26 mouse cellular contexts compared by ENCODE assay signal in genomic region chr6:140708059-140708458, GRCm38 (mm10). TPM values are rescaled to one million over a fixed set of nuclear protein-coding genes. Genes with fewer than 3 reads are reported as not detected.
DNase-seq lines count a peak whose midpoint lies in the region; ATAC-seq and TF ChIP-seq lines count a peak whose summit lies in the region.
"Had no signal": no experiment of that assay in that cellular context is flagged by ENCODE, and none has a peak within 500 bp of the region (broad histone marks: within the 10 kb centered on the region; RNA-seq: fewer than 3 reads in every experiment).

No protein-coding gene starts in this region.

- H3K36me3 ChIP-seq in kidney, embryonic 15.5 days = no peaks in the 10 kb centered on the region
- no peaks in the 10 kb centered on the region for H3K36me3 ChIP-seq in limb, embryonic 13.5 days
- H3K36me3 ChIP-seq in midbrain, postnatal 0 days (ENCODE audit: insufficient read depth, low read length) = no peaks in the 10 kb centered on the region
- H3K36me3 ChIP-seq: embryonic facial prominence, embryonic 15.5 days had no signal

- H3K27ac ChIP-seq in kidney, embryonic 15.5 days = no peak overlapping the region
- H3K27ac ChIP-seq in limb, embryonic 13.5 days = peak overlapping the region; percentile 22; the same call in 1 of the 2 replicates
- no peak overlapping the region for H3K27ac ChIP-seq in midbrain, postnatal 0 days (ENCODE audit: low read depth, low read length)
- H3K27ac ChIP-seq: embryonic facial prominence, embryonic 15.5 days; macrophage had no signal

- no peak for TF ChIP-seq CTCF in midbrain, postnatal 0 days (IDR thresholded peaks at IDR 0.05)

- no peak for DNase-seq in kidney, postnatal 4 days
- DNase-seq in thymus, postnatal 14 days = peak; percentile 59
- DNase-seq in left cerebral cortex, postnatal 4 days = no peak
- DNase-seq in midbrain, postnatal 0 days (ENCODE audit: low spot score) = no peak
- DNase-seq in cerebellum, adult 11-12 months = no peak
- DNase-seq: cerebellum, adult 11 months; heart, adult 18-20 months; heart, postnatal 4 days; kidney, adult 8-10 months; kidney, postnatal 36 days; lung, adult 2 months; midbrain, embryonic 14.5 days had no signal

- no peaks in the 10 kb centered on the region for H3K27me3 ChIP-seq in kidney, embryonic 15.5 days
- H3K27me3 ChIP-seq in limb, embryonic 13.5 days = no peaks in the 10 kb centered on the region
- H3K27me3 ChIP-seq in midbrain, postnatal 0 days (ENCODE audit: insufficient read depth, low read length) = no peaks in the 10 kb centered on the region
- H3K27me3 ChIP-seq: embryonic facial prominence, embryonic 15.5 days had no signal

- ATAC-seq in kidney, embryonic 15.5 days (replicated peaks; ENCODE audit: low FRiP score) = no peak
- ATAC-seq in activated CD4-positive, CD25-positive, alpha-beta regulatory T cell, adult 4 months = peak; percentile 87
- no peak for ATAC-seq in limb, embryonic 13.5 days (ENCODE audit: low FRiP score, low read depth)
- no peak for ATAC-seq in midbrain, postnatal 0 days (ENCODE audit: low FRiP score)

- H3K4me2 ChIP-seq in kidney, embryonic 15.5 days = peak overlapping the region; percentile 16; the same call in 1 of the 2 replicates
- H3K4me2 ChIP-seq in limb, embryonic 13.5 days (replicated peaks) = no peak overlapping the region
- H3K4me2 ChIP-seq in midbrain, postnatal 0 days (ENCODE audit: low read depth, low read length, poor library complexity, severe bottlenecking) = no peak overlapping the region
- H3K4me2 ChIP-seq: embryonic facial prominence, embryonic 15.5 days; liver, embryonic 11.5 days had no signal

- H3K9me3 ChIP-seq in kidney, embryonic 15.5 days (replicated peaks) = 0 out of 2 replicates have a peak, but pooled peaks cover 3% of the 10 kb centered on the region
- peaks cover 7% of the 10 kb centered on the region for H3K9me3 ChIP-seq in limb, embryonic 13.5 days
- no peaks in the 10 kb centered on the region; the same call in 1 of the 2 replicates for H3K9me3 ChIP-seq in midbrain, postnatal 0 days (ENCODE audit: low read length)
- H3K9me3 ChIP-seq: embryonic facial prominence, embryonic 15.5 days had no signal

- H3K9ac ChIP-seq in kidney, embryonic 15.5 days = no peak overlapping the region
- no peak overlapping the region for H3K9ac ChIP-seq in limb, embryonic 13.5 days
- no peak overlapping the region for H3K9ac ChIP-seq in midbrain, postnatal 0 days (replicated peaks; ENCODE audit: low read length, poor library complexity, severe bottlenecking)
- H3K9ac ChIP-seq: embryonic facial prominence, embryonic 15.5 days had no signal

- H3K4me1 ChIP-seq in kidney, embryonic 15.5 days = peaks cover 15% of the 10 kb centered on the region; the same call in 1 of the 2 replicates
- H3K4me1 ChIP-seq in limb, embryonic 13.5 days = peaks cover 43% of the 10 kb centered on the region
- no peaks in the 10 kb centered on the region for H3K4me1 ChIP-seq in midbrain, postnatal 0 days (ENCODE audit: insufficient read depth, low read length)

- H3K4me3 ChIP-seq in kidney, embryonic 15.5 days (replicated peaks) = no peak overlapping the region
- H3K4me3 ChIP-seq in limb, embryonic 13.5 days = no peak overlapping the region
- H3K4me3 ChIP-seq in midbrain, postnatal 0 days (ENCODE audit: low read depth, low read length) = no peak overlapping the region
- H3K4me3 ChIP-seq: embryonic facial prominence, embryonic 15.5 days had no signal

- WGBS in kidney, embryonic 15.5 days = 27% methylated on average over 10 of the region's 10 CpGs
- WGBS in limb, embryonic 13.5 days = 33% methylated on average over 10 of the region's 10 CpGs
- WGBS in midbrain, postnatal 0 days = 80% methylated on average over 10 of the region's 10 CpGs

- intact Hi-C loops in left cerebral cortex, postnatal 4 days (cut with DNase I) = no loop called here

RNA-seq across cellular contexts. Expression of gene Gm11077, which starts 21.0 kb away (rescaled TPM):
- not detected in 2 replicates for polyA plus RNA-seq in kidney, embryonic 15.5 days (2015; fragmentation: Nextera tagmentation; extraction: Ambion mirVana)
- polyA plus RNA-seq in activated CD4-positive, CD25-positive, alpha-beta regulatory T cell, adult 4 months (2017; shearing (Covaris generic)) = not detected
- not detected in 2 replicates for polyA plus RNA-seq in limb, embryonic 13.5 days (2015; fragmentation: Nextera tagmentation; extraction: Ambion mirVana)
- total RNA-seq in left cerebral cortex, postnatal 4 days (2021) = not detected
- not detected in 2 replicates for total RNA-seq in midbrain, postnatal 0 days (2014; rRNA removed)
- polyA plus RNA-seq in midbrain, postnatal 0 days (2015; fragmentation: Nextera tagmentation; extraction: Ambion mirVana) = not detected in 2 replicates
- total RNA-seq: adrenal gland, adult 18-20 months; ES-E14; heart, adult 18-20 months; heart, postnatal 4 days; layer of hippocampus, postnatal 10 days; left cerebral cortex, postnatal 25 days had no signal
- polyA plus RNA-seq: cortical plate, adult 2 months; embryonic facial prominence, embryonic 15.5 days; forebrain, embryonic 11.5 days; frontal cortex, adult 2 months; heart, embryonic 14.5 days; liver, embryonic 11.5 days; lung, adult 2 months; macrophage; midbrain, embryonic 14.5 days had no signal
